Mouse (Mus musculus) neural tube, embryonic 14.5 days (tissue): ENCODE measurements at regions not wholly inside any gene's neighbourhood (a gene's known extent, or its start where the extent isn't known, plus 50 kb on each side); places are given as distances from the start of the nearest gene placed in this dataset.

Experiments used
- ATAC-seq: fragments of 200-750 bp; cut with Nextera tagmentation; 2 replicates; pipeline ENCODE4 v1.8.0; 2017; ENCODE audit warnings: low read depth, mild to moderate bottlenecking, moderate TSS enrichment, moderate library complexity
- H3K27ac ChIP-seq: fragments of 300-500 bp; sonication (generic); 2 replicates; pipeline ENCODE4 v1.5.1; 2014; ENCODE audit warnings: low read depth, mild to moderate bottlenecking, control low read depth, low read length, moderate library complexity, mixed read lengths
- H3K27me3 ChIP-seq: fragments of 300-500 bp; sonication (generic); 2 replicates; pipeline ENCODE4 v1.6.1; 2014; ENCODE audit warnings: low read length; ENCODE audit not compliant: control insufficient read depth, insufficient read depth
- H3K36me3 ChIP-seq: fragments of 300-500 bp; sonication (generic); 2 replicates; pipeline ENCODE4 v1.6.1; 2014; ENCODE audit warnings: low read length, mixed read lengths; ENCODE audit not compliant: control insufficient read depth, insufficient read depth
- H3K4me1 ChIP-seq: fragments of 300-500 bp; sonication (generic); 2 replicates; pipeline ENCODE4 v1.6.1; 2014; ENCODE audit warnings: low read length; ENCODE audit not compliant: control insufficient read depth, insufficient read depth
- H3K4me2 ChIP-seq: fragments of 300-500 bp; sonication (generic); 2 replicates; pipeline ENCODE4 v1.6.1; 2014; ENCODE audit warnings: mild to moderate bottlenecking, low read depth, low read length, control low read depth
- H3K4me3 ChIP-seq: fragments of 300-500 bp; sonication (generic); 2 replicates; pipeline ENCODE4 v1.5.1; 2014; ENCODE audit warnings: low read depth, low read length, control low read depth, mixed read lengths
- H3K9ac ChIP-seq: fragments of 300-500 bp; sonication (generic); replicated peaks from 2 replicates; pipeline ENCODE4 v1.6.1; 2014; ENCODE audit warnings: low read depth, mild to moderate bottlenecking, control low read depth, low read length, mixed read lengths
- H3K9me3 ChIP-seq: fragments of 300-500 bp; sonication (generic); 2 replicates; pipeline ENCODE4 v1.6.1; 2016; ENCODE audit warnings: low read length; ENCODE audit not compliant: control insufficient read depth
- WGBS: fragments of 180-500 bp; shearing (Covaris S2); extraction: QIAGEN DNeasy Blood & Tissue Kit; methylation state at CpG from one replicate; pipeline ENCODE4 v1.1.7; 2014; 5-methylcytosine and 5-hydroxymethylcytosine counted together

DNA sequence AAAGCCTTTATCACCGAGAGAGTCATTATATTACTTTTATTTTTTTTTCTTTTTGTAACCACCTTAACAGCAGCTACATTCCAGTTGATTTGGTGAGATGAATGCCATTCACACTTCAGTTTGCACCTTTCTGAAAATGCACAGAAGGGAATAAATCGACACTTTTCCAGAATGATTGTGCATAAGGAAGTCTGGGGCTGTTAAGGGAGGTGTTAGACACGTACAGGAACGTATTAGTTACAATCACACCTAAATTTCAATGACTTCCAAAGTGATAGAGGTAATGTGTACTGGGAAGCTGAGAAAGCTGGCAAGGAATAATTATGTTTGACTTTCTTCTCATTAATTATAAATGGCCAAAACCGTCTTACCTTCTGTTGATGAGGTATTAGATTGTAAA lies 352.7 kb upstream of the Epha3 start:
- 78% methylated on average over 5 of the region's 5 CpGs for WGBS
- ATAC-seq: no peak
- no peak overlapping the region for H3K27ac ChIP-seq
- H3K9ac ChIP-seq: no peak overlapping the region
- H3K9me3 ChIP-seq: no peaks in the 10 kb centered on the region
- no peak overlapping the region for H3K4me2 ChIP-seq
- no peaks in the 10 kb centered on the region for H3K27me3 ChIP-seq
- H3K4me1 ChIP-seq: no peaks in the 10 kb centered on the region
- no peak overlapping the region for H3K4me3 ChIP-seq
- no peaks in the 10 kb centered on the region for H3K36me3 ChIP-seq

DNA sequence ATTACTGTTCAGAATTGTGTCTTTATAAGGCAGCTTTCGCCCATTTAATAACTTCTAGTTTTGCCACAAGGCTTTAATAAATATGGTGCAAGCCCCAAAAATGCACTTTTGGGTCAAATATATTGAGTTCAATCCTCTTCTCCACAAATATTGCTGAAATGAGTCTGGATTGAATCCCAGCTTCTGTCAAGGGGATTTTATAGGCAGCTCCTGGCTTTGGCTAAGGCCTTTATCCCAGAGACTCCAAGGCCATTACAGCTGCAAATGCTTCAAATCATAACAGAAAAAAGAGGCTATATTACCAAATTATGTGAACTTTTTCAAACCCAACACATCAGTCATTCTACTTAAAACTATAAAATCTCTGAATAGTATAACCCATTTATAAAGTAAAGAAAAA lies 347.9 kb upstream of the Epha3 start:
- no peak overlapping the region for H3K27ac ChIP-seq
- H3K4me1 ChIP-seq: no peaks in the 10 kb centered on the region
- no peak overlapping the region for H3K4me3 ChIP-seq
- no peaks in the 10 kb centered on the region for H3K36me3 ChIP-seq
- H3K9me3 ChIP-seq: no peaks in the 10 kb centered on the region
- no peak for ATAC-seq
- H3K4me2 ChIP-seq: no peak overlapping the region
- WGBS: 93% methylated on average over 1 of the region's 1 CpGs
- H3K27me3 ChIP-seq: no peaks in the 10 kb centered on the region
- H3K9ac ChIP-seq: no peak overlapping the region

DNA sequence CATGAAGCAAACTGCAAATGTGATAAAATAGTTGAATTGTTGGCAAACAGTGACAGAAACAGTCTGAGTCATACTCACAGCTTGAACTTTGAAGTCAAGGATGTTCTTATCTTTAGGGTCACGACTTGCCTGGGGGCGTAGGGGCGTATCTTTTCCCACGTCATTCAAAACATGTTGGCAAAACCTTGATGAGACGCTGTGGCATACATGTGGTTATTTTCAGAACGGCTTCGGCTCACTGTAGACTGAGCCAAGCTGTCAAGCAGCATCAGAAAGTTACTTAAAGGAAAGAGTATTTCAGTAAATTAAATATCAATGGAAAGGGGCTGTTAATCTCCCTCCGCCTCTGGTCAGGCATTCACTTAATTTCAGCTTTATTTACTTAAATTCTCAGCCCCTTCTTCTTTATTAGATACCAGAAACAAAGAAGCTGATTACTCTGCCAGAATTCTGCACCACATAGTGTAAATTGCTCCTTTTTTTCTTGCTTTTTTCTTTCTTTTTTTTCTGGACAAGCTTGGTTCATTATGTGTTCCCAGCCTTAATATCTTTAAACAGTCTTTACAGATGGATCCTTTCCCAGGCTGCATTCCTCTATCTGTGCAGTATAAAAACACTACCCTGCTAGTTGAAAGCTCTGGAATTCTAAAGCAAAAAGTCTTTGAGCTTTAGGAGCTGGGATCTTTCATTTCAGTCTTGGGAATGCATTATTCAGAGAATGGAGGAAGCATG lies 302.9 kb upstream of the Epha3 start:
- H3K4me1 ChIP-seq: no peaks in the 10 kb centered on the region

DNA sequence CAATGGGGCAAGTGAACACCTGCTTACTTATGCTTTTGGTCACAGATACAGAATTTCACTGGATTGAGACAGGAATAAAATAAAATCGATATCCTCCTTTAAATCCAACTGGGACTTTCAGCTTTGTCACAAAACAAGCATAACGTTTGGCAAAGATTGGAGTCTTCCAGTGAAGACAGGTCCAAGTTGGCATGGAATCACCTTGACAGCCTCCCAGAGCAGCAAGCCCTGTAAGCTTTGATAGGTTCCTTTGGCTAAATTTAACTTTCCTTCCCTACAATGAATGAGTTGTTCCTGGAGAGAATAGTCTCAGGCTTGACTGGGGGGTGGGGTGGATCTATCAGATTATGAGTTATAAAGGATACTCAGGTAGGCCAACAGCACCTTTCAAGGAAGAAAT lies 302.1 kb upstream of the Epha3 start:
- H3K4me3 ChIP-seq: no peak overlapping the region
- no peaks in the 10 kb centered on the region for H3K27me3 ChIP-seq
- H3K4me1 ChIP-seq: no peaks in the 10 kb centered on the region
- H3K9ac ChIP-seq: no peak overlapping the region
- 86% methylated on average over 2 of the region's 2 CpGs for WGBS
- H3K27ac ChIP-seq: no peak overlapping the region
- ATAC-seq: no peak
- no peaks in the 10 kb centered on the region for H3K36me3 ChIP-seq
- no peaks in the 10 kb centered on the region for H3K9me3 ChIP-seq
- no peak overlapping the region for H3K4me2 ChIP-seq

More for the DNA sequence above, 302.9 kb upstream of the Epha3 start:
- H3K27ac ChIP-seq: no peak overlapping the region
- H3K9me3 ChIP-seq: no peaks in the 10 kb centered on the region
- no peak overlapping the region for H3K9ac ChIP-seq
- H3K27me3 ChIP-seq: no peaks in the 10 kb centered on the region
- no peak overlapping the region for H3K4me2 ChIP-seq
- ATAC-seq: no peak
- H3K36me3 ChIP-seq: no peaks in the 10 kb centered on the region
- 57% methylated on average over 8 of the region's 8 CpGs for WGBS
- H3K4me3 ChIP-seq: no peak overlapping the region

DNA sequence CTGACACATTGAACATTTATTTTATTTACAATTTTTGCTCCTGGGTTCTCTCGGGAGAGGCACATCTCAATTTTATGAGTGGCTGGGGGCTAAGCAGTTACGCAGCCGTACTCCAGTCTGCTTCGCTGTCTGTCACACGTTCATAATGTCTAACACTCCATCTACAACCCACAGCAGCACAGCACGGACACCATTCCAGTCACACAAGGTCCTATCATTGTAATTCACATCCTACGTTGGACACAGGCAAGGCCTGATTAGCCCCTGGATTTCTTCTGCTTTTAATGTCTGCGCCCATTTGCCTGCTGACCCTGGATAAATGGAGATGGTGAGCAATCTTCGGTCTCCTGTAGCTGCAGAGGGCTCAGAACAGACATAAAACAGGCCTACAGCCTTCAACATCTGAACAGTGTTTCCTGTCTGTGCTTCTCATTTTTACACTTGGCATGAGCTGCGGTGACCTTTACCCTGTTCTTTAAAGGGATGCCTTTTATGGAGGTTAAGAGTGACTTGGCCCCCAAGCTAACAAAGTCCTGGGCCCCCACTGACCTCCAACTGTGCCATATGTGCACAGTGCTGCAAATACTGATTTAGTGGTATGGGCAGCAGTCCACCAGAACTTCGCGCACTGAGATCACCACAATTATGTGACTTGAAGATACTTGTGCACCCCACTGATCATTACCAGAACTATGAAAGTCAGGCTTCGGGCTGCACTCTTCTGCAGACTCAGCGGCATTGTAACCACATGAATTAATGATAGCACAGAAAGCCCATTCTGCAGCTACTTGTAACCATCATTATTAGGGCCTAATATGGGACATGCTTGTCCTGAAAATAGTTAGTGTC lies 281.9 kb upstream of the Epha3 start:
- Histone ChIP-seq H3K9ac (no peak overlapping the region), H3K36me3 (no peaks in the 10 kb centered on the region), H3K4me1 (no peaks in the 10 kb centered on the region), H3K9me3 (no peaks in the 10 kb centered on the region), H3K27ac (no peak overlapping the region), H3K4me2 (no peak overlapping the region), H3K4me3 (no peak overlapping the region), H3K27me3 (no peaks in the 10 kb centered on the region)
- ATAC-seq: no peak; the same call in 1 of the 2 replicates
- 55% methylated on average over 14 of the region's 14 CpGs for WGBS
